Mouse (Mus musculus): ENCODE measurements at regions not wholly inside any gene's neighbourhood (a gene's known extent, or its start where the extent isn't known, plus 50 kb on each side); places are given as distances from the start of the nearest gene placed in this dataset.

DNA sequence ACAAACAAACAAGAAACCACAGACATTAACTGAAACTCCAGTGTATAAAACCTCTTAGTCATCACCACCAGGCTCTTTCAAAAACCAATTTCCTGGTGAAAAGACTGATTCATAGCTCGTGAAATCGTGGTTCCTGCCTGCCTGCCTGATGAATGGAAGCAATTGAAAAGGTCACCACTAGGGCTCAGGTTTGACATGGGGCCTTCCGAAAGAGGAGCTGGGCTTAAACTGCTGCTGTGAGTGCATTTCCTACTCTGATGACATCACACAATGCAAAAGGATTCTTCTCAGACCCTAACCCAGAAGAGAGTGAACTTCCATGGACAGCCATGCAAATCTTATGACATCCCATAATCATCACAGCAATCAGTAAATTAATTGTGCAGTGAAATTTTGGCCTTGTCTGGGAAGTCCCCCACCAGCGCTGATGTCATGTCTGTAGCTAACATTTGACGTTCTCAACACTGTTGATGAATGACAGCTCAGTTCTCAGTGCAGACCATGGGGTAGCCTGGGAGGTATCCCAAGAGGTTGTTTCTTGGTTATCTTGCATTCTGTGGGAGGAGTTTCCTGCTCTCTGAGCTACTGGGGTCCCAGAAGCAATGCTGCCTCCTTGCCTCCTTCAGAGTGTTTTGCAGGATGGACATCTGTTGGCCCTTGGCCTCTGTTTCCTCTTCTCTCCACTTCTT, 182.9 kb downstream of the Fam76b start:
- no peak for TF ChIP-seq CTCF (IDR thresholded peaks at IDR 0.05; ENCODE audit: extremely low read depth, insufficient read length, insufficient replicate concordance, low read depth, low read length)
- no peak for TF ChIP-seq POLR2A (IDR thresholded peaks at IDR 0.05; ENCODE audit: low read depth, low read length)

All from small intestine, adult 2 months (tissue).